Mouse (Mus musculus): ENCODE results near the gene Micu1.

Gene Micu1

DNA sequence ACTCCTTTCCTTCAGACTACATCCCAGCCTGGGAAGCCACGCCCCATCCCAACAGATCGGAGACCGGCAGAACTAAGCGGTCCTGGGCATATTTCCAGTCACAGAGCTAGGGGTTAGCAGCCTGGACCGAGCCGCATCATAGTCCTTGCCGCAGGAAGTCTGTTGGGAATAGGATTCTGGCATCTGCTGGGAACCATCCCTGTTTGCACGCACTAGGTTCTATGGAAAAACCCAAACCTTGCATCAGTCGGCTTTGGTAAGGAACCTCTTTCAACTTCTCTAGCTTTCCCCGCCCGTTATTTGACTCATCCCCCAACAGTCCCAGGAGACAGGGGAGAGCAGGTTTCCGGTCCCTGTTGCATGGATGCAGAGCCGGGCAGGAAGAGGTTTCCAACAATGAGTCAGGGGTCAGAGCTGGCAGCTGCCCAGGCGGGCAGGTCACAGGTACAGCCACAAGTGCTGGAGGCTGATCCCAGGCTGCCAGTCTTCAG, 207.1 kb downstream of the Micu1 start:
- no peak for DNase-seq

DNA sequence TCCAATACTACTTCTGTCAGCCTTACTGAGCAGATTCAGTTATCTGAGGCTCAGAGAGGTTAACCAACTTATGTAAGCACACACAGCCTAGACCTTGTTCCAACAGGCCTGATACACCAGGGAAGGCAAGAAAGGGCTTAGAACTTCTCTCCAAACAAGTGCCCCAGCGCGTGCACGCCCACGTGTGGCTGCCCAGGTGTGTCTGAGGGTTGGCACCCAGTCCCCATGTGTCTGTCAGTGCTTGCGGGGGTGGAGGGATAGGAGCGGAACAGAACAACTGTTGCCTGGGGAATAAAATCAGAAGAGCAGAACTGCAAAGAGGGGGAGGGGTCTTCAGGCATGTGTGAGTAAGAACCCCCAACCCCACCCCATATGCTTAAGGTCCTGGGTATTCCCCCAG, 208.8 kb downstream of the Micu1 start:
- no peak for DNase-seq

DNA sequence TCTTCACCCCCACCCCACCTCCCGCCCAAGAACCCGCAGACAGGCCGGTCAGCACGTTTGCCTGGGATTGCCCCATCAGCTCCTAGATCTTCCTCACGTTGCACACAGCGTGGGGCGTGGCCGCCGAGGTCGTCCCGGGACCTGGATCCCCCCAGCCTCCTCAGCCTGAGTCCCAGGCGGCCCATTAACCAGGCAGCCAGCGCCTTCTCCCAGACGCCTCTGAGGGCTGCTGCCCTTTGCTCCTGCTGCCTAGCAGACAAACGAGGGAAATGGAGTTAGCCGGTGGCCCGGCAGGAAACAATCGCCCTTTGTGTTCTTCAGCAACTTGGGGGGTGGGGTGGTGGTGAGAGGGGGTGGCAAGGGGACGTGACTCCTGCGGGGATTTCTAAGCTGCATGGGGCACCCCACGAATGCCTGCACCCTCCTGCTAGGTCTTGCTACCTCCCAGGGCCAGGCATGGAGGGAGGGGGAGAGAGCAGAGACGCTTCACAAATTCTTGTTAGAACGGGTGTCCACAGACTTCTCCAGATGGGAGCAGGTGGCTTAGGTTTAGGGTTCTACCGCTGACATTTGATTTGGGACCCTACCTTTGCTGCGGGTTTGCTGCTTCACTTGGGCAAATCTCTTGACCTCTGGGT, 209.4 kb downstream of the Micu1 start:
- no peak for DNase-seq

Data from cerebellum, adult 9-10 months (tissue).